Mouse (Mus musculus): ENCODE measurements at regions not wholly inside any gene's neighbourhood (a gene's known extent, or its start where the extent isn't known, plus 50 kb on each side); places are given as distances from the start of the nearest gene placed in this dataset.
A peak's percentile ranks its signal among the peaks of the same experiment; 100 is the strongest.
"Not testable (repeated sequence)": the region's sequence is repeated elsewhere in the genome, so short reads cannot be mapped to it uniquely, and the experiment has no call there.

GRCm38 (mm10) chr8:20495542-20495941, 119.2 kb upstream of the Gm21119 start:
- not testable (repeated sequence) for DNase-seq (ENCODE audit: low spot score)

- not testable (repeated sequence) for DNase-seq (ENCODE audit: low spot score)
These were observed 100.8 kb upstream of the Gm21119 start for GRCm38 (mm10) chr8:20513920-20514319.

- DNase-seq (ENCODE audit: low spot score) = not testable (repeated sequence)
These were observed 98.3 kb upstream of the Gm21119 start for GRCm38 (mm10) chr8:20516324-20516830.

GRCm38 (mm10) chr8:20517551-20517950, 97.2 kb upstream of the Gm21119 start:
- not testable (repeated sequence) for DNase-seq (ENCODE audit: low spot score)

GRCm38 (mm10) chr8:20524539-20524938, 90.2 kb upstream of the Gm21119 start:
- not testable (repeated sequence) for DNase-seq (ENCODE audit: low spot score)

- not testable (repeated sequence) for DNase-seq (ENCODE audit: low spot score)
These were observed 85.7 kb upstream of the Gm21119 start for GRCm38 (mm10) chr8:20529048-20529447.

- not testable (repeated sequence) for DNase-seq (ENCODE audit: low spot score)
These were observed 75.7 kb upstream of the Gm21119 start for GRCm38 (mm10) chr8:20539031-20539430.

- not testable (repeated sequence) for DNase-seq (ENCODE audit: low spot score)
These were observed 70.6 kb upstream of the Gm21119 start for GRCm38 (mm10) chr8:20544084-20544483.

GRCm38 (mm10) chr8:20545347-20545746, 69.4 kb upstream of the Gm21119 start:
- not testable (repeated sequence) for DNase-seq (ENCODE audit: low spot score)

- DNase-seq (ENCODE audit: low spot score) = not testable (repeated sequence)
These were observed 68.3 kb upstream of the Gm21119 start for GRCm38 (mm10) chr8:20546401-20546800.

- peak; percentile 98 for DNase-seq (ENCODE audit: low spot score)
These were observed 64.5 kb upstream of the Gm21119 start for GRCm38 (mm10) chr8:20550054-20550778.

GRCm38 (mm10) chr8:20556501-20557181, 58.1 kb upstream of the Gm21119 start:
- not testable (repeated sequence) for DNase-seq (ENCODE audit: low spot score)

GRCm38 (mm10) chr8:20557184-20557583, 57.5 kb upstream of the Gm21119 start:
- not testable (repeated sequence) for DNase-seq (ENCODE audit: low spot score)

- peak; percentile 54 for DNase-seq (ENCODE audit: low spot score)
These were observed 57.1 kb upstream of the Gm21119 start for GRCm38 (mm10) chr8:20557609-20558008.

Data from T-cell, adult 2 months (primary cell).